Comparison of ENCODE assay signal across 8 mouse cellular contexts in the genomic region with DNA sequence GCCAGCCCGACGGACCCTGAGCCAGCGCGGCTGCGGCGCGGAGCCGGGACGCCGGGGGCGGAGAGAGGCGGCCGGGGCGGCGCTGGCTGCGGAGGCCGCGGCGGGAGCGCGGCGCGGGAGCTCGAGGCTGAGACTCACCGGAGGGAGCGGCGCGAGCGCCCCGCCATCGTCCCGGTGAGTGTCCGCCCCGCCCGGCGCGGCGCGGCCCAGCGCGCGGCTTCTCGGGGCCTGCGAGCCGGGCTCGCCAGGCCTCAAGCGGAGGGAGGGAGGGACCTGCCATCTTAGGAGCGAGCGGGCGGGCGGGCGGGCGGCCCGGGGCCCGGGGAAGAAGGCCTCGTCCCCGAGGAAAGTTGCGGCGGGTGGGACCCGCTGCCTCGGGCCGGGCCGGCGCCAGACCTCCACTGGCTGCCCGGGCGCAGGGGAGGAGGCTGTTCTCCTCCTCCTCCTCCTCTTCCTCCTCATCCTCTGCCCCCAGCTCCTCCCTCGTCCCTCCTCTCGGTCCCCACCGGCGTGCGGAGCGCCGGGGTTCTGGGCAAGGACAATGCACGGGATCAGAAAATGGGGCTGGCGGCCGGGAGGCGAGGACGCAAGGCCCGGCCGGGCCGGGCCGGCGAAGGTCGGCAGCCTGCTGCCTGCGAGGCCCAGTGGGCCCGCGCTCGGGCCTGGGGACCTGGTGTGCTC. TPM values are rescaled to one million over a fixed set of nuclear protein-coding genes. Genes with fewer than 3 reads are reported as not detected.
DNase-seq lines count a peak whose midpoint lies in the region; ATAC-seq and TF ChIP-seq lines count a peak whose summit lies in the region.

No protein-coding gene starts in this region.

- no peak for ATAC-seq in limb, embryonic 14.5 days (ENCODE audit: low FRiP score, low read depth)
- peak; percentile 19 for ATAC-seq in midbrain, embryonic 13.5 days
- ATAC-seq in inflammation-experienced regulatory T-cells, adult 6 months = no peak

- peak overlapping the region; percentile 98 for H3K9ac ChIP-seq in limb, embryonic 14.5 days (ENCODE audit: low read depth, low read length, severe bottlenecking)
- H3K9ac ChIP-seq in midbrain, embryonic 13.5 days (replicated peaks) = peak overlapping the region; percentile 100

- 2% methylated on average over 87 of the region's 88 CpGs for WGBS in embryonic facial prominence, embryonic 10.5 days
- WGBS in limb, embryonic 14.5 days = 2% methylated on average over 33 of the region's 88 CpGs
- under 1% methylated on average over 47 of the region's 88 CpGs for WGBS in midbrain, embryonic 13.5 days

- H3K4me2 ChIP-seq in limb, embryonic 14.5 days (replicated peaks; ENCODE audit: low read depth, low read length, severe bottlenecking) = peak overlapping the region; percentile 59
- peak overlapping the region; percentile 81 for H3K4me2 ChIP-seq in midbrain, embryonic 13.5 days (replicated peaks)

- no peaks in the 10 kb centered on the region for H3K27me3 ChIP-seq in embryonic facial prominence, embryonic 10.5 days (replicated peaks; ENCODE audit: low read depth, poor library complexity, severe bottlenecking)
- no peaks in the 10 kb centered on the region for H3K27me3 ChIP-seq in limb, embryonic 14.5 days (ENCODE audit: control insufficient read depth, insufficient read depth, low read length)
- no peaks in the 10 kb centered on the region for H3K27me3 ChIP-seq in midbrain, embryonic 13.5 days

- TF ChIP-seq POLR2A in limb, embryonic 14.5 days (IDR thresholded peaks at IDR 0.05; ENCODE audit: borderline replicate concordance, extremely low read depth, insufficient read depth, insufficient read length) = no peak

- peak; percentile 76 for DNase-seq in adrenal gland, postnatal 10 days
- DNase-seq in embryonic facial prominence, embryonic 10.5 days (ENCODE audit: low spot score) = peak; percentile 73
- peak; percentile 99 for DNase-seq in heart, adult 11 months
- peak; percentile 67 for DNase-seq in kidney, adult 11 months
- DNase-seq in limb, embryonic 14.5 days (ENCODE audit: low spot score) = no peak
- peak; percentile 62 to 64 for DNase-seq in spleen, adult 18-20 months

- peak overlapping the region; percentile 99 for H3K27ac ChIP-seq in embryonic facial prominence, embryonic 10.5 days (replicated peaks)
- H3K27ac ChIP-seq in limb, embryonic 14.5 days (replicated peaks; ENCODE audit: low read depth, low read length) = peak overlapping the region; percentile 100
- peak overlapping the region; percentile 100 for H3K27ac ChIP-seq in midbrain, embryonic 13.5 days

- H3K4me3 ChIP-seq in embryonic facial prominence, embryonic 10.5 days = peak overlapping the region; percentile 98
- H3K4me3 ChIP-seq in limb, embryonic 14.5 days (replicated peaks; ENCODE audit: low read length) = peak overlapping the region; percentile 86
- peak overlapping the region; percentile 99 for H3K4me3 ChIP-seq in midbrain, embryonic 13.5 days (replicated peaks)

- no peaks in the 10 kb centered on the region for H3K9me3 ChIP-seq in embryonic facial prominence, embryonic 10.5 days
- no peaks in the 10 kb centered on the region for H3K9me3 ChIP-seq in limb, embryonic 14.5 days (ENCODE audit: control insufficient read depth, low read length)
- no peaks in the 10 kb centered on the region for H3K9me3 ChIP-seq in midbrain, embryonic 13.5 days

- H3K36me3 ChIP-seq in embryonic facial prominence, embryonic 10.5 days (replicated peaks) = no peaks in the 10 kb centered on the region
- H3K36me3 ChIP-seq in limb, embryonic 14.5 days (ENCODE audit: control insufficient read depth, insufficient read depth, low read length) = no peaks in the 10 kb centered on the region
- H3K36me3 ChIP-seq in midbrain, embryonic 13.5 days = no peaks in the 10 kb centered on the region

- peaks cover 48% of the 10 kb centered on the region for H3K4me1 ChIP-seq in embryonic facial prominence, embryonic 10.5 days
- peaks cover 20% of the 10 kb centered on the region for H3K4me1 ChIP-seq in limb, embryonic 14.5 days (ENCODE audit: control insufficient read depth, insufficient read depth, low read length)
- H3K4me1 ChIP-seq in midbrain, embryonic 13.5 days (replicated peaks) = peaks cover 42% of the 10 kb centered on the region

RNA-seq across cellular contexts. Expression of a gene that starts 0.7 kb away (rescaled TPM):
- 10 to 100 TPM; 59.7 to 62.7 TPM for total RNA-seq in adrenal gland, postnatal 10 days (2021)
- polyA plus RNA-seq in embryonic facial prominence, embryonic 10.5 days (2016; fragmentation: Nextera tagmentation; extraction: Ambion mirVana) = 9.5 and 10.0 TPM in 2 replicates
- 35.0 and 45.1 TPM in 2 replicates for polyA plus RNA-seq in limb, embryonic 14.5 days (2012; rRNA removed)
- polyA plus RNA-seq in limb, embryonic 14.5 days (2014; fragmentation: Nextera tagmentation; extraction: Ambion mirVana) = 12.3 and 15.1 TPM in 2 replicates
- polyA plus RNA-seq in midbrain, embryonic 13.5 days (2015; fragmentation: Nextera tagmentation; extraction: Ambion mirVana) = 11.7 and 12.7 TPM in 2 replicates
- polyA plus RNA-seq in inflammation-experienced regulatory T-cells, adult 6 months (2017; shearing (Covaris generic)) = 10 to 100 TPM; 22.3 to 29.7 (median 25.2) TPM

RNA-seq across cellular contexts. Expression of a gene that starts 43.9 kb away (rescaled TPM):
- total RNA-seq in adrenal gland, postnatal 10 days (2021) = 10 to 100 TPM; 40.8 to 52.8 TPM
- polyA plus RNA-seq in embryonic facial prominence, embryonic 10.5 days (2016; fragmentation: Nextera tagmentation; extraction: Ambion mirVana) = 53.9 and 59.4 TPM in 2 replicates
- 50.3 and 55.3 TPM in 2 replicates for polyA plus RNA-seq in limb, embryonic 14.5 days (2012; rRNA removed)
- 55.0 and 55.7 TPM in 2 replicates for polyA plus RNA-seq in limb, embryonic 14.5 days (2014; fragmentation: Nextera tagmentation; extraction: Ambion mirVana)
- 72.4 and 80.7 TPM in 2 replicates for polyA plus RNA-seq in midbrain, embryonic 13.5 days (2015; fragmentation: Nextera tagmentation; extraction: Ambion mirVana)
- polyA plus RNA-seq in inflammation-experienced regulatory T-cells, adult 6 months (2017; shearing (Covaris generic)) = 10 to 100 TPM; 75.1 to 91.9 (median 89.0) TPM
